Mouse (Mus musculus) liver, embryonic 11.5 days (tissue): ENCODE data around the gene Klk13. TPM values are rescaled to one million over a fixed set of nuclear protein-coding genes. Genes with fewer than 3 reads are reported as not detected.
"Not testable (repeated sequence)": the region's sequence is repeated elsewhere in the genome, so short reads cannot be mapped to it uniquely, and the experiment has no call there.

ENCODE experiments used
- ATAC-seq: fragments of 200-750 bp; cut with Nextera tagmentation; replicated peaks from 2 replicates; pipeline ENCODE4 v1.8.0; 2017; ENCODE audit warnings: moderate number of reproducible peaks, mild to moderate bottlenecking, moderate TSS enrichment, moderate library complexity; ENCODE audit not compliant: low FRiP score
- DNase-seq: peaks from one replicate; pipeline ENCODE4 v3.0.0-alpha.2; 2017; ENCODE audit warnings: low spot score
- H3K27ac ChIP-seq: fragments of 300-500 bp; sonication (generic); 2 replicates; pipeline ENCODE4 v1.5.1; 2014; ENCODE audit warnings: mild to moderate bottlenecking, low read depth, low read length, control low read depth
- H3K27me3 ChIP-seq: fragments of 300-500 bp; sonication (generic); replicated peaks from 2 replicates; pipeline ENCODE4 v1.6.1; 2014; ENCODE audit warnings: low read length, mixed read lengths; ENCODE audit not compliant: control insufficient read depth, insufficient read depth
- H3K36me3 ChIP-seq: fragments of 300-500 bp; sonication (generic); 2 replicates; pipeline ENCODE4 v1.6.1; 2014; ENCODE audit warnings: mild to moderate bottlenecking, low read length, moderate library complexity, mixed read lengths; ENCODE audit not compliant: control insufficient read depth, insufficient read depth
- H3K4me1 ChIP-seq: fragments of 300-500 bp; sonication (generic); replicated peaks from 2 replicates; pipeline ENCODE4 v1.6.1; 2014; ENCODE audit warnings: low read length, mixed read lengths; ENCODE audit not compliant: control insufficient read depth, insufficient read depth
- H3K4me2 ChIP-seq: fragments of 300-500 bp; sonication (generic); 2 replicates; pipeline ENCODE4 v1.6.1; 2014; ENCODE audit warnings: mild to moderate bottlenecking, control low read depth, moderate library complexity
- H3K4me3 ChIP-seq: fragments of 300-500 bp; sonication (generic); 2 replicates; pipeline ENCODE4 v1.5.1; 2014; ENCODE audit warnings: low read depth, low read length, control low read depth
- H3K9ac ChIP-seq: fragments of 300-500 bp; sonication (generic); 2 replicates; pipeline ENCODE4 v1.6.1; 2014; ENCODE audit warnings: low read depth, low read length, control low read depth
- H3K9me3 ChIP-seq: fragments of 300-500 bp; sonication (generic); 2 replicates; pipeline ENCODE4 v1.6.1; 2016; ENCODE audit warnings: low read length, inconsistent platforms, mixed read lengths; ENCODE audit not compliant: control insufficient read depth
- WGBS: fragments of 180-500 bp; shearing (Covaris S2); extraction: QIAGEN DNeasy Blood & Tissue Kit; methylation state at CpG from one replicate; pipeline ENCODE4 v1.1.7; 2014; 5-methylcytosine and 5-hydroxymethylcytosine counted together
- polyA plus RNA-seq: library from polyadenylated mRNA; unstranded; fragments of >200 nt; fragmentation: Nextera tagmentation; extraction: Ambion mirVana; gene quantifications from 2 replicates; pipeline ENCODE4 v1.2.1, GENCODE M21; 2014

Klk13 gene
- polyA plus RNA-seq, 1 experiment from 2014 or later = 0.44 TPM

- DNase-seq (no peak), ATAC-seq (no peak)
- Histone ChIP-seq H3K4me3 (no peak overlapping the region), H3K27me3 (no peaks in the 10 kb centered on the region), H3K27ac (no peak overlapping the region), H3K36me3 (peaks cover 34% of the 10 kb centered on the region), H3K9ac (no peak overlapping the region), H3K4me1 (no peaks in the 10 kb centered on the region), H3K4me2 (no peak overlapping the region), H3K9me3 (no peaks in the 10 kb centered on the region)
These were observed 33.9 kb upstream of the Klk13 start for GRCm38 (mm10) chr7:43678517-43678916.

- ATAC-seq (0 out of 2 replicates have a peak, but pooled peaks have one; percentile 40), DNase-seq (peak; percentile 54)
- H3K27ac ChIP-seq = no peak overlapping the region
- H3K4me1 ChIP-seq = no peaks in the 10 kb centered on the region
- H3K4me3 ChIP-seq = no peak overlapping the region
- H3K27me3 ChIP-seq = no peaks in the 10 kb centered on the region
- H3K36me3 ChIP-seq = peaks cover 20% of the 10 kb centered on the region
- H3K9me3 ChIP-seq = no peaks in the 10 kb centered on the region
- 20% methylated on average over 5 of the region's 5 CpGs for WGBS
- H3K4me2 ChIP-seq = no peak overlapping the region
- H3K9ac ChIP-seq = no peak overlapping the region
These were observed 31.4 kb upstream of the Klk13 start for GRCm38 (mm10) chr7:43680960-43681359.

- H3K9ac ChIP-seq, H3K4me3 ChIP-seq, H3K9me3 ChIP-seq, DNase-seq, H3K4me1 ChIP-seq, H3K4me2 ChIP-seq, H3K27me3 ChIP-seq, H3K27ac ChIP-seq, H3K36me3 ChIP-seq, ATAC-seq: not testable (repeated sequence)
- WGBS = 21% methylated on average over 1 of the region's 1 CpGs
These were observed 29.9 kb upstream of the Klk13 start for GRCm38 (mm10) chr7:43682511-43682910.

GRCm38 (mm10) chr7:43685088-43685487 is 27.3 kb upstream of the Klk13 start:
- no peak overlapping the region for H3K4me3 ChIP-seq
- no peak for DNase-seq
- H3K9ac ChIP-seq = no peak overlapping the region
- no peak for ATAC-seq
- H3K4me1 ChIP-seq = no peaks in the 10 kb centered on the region
- no peak overlapping the region for H3K4me2 ChIP-seq
- 46% methylated on average over 7 of the region's 7 CpGs for WGBS
- H3K27ac ChIP-seq = no peak overlapping the region
- no peaks in the 10 kb centered on the region for H3K27me3 ChIP-seq
- H3K9me3 ChIP-seq = no peaks in the 10 kb centered on the region
- H3K36me3 ChIP-seq = no peaks in the 10 kb centered on the region

- no peak within 1 kb of the TSS for H3K4me3 ChIP-seq
- no peak within 1 kb of the TSS for H3K9ac ChIP-seq
- ATAC-seq = no peak
- H3K9me3 ChIP-seq = no peaks in the 10 kb centered on the region
- H3K4me2 ChIP-seq = no peak within 1 kb of the TSS
- DNase-seq = no peak
- H3K27ac ChIP-seq = no peak within 1 kb of the TSS
- H3K36me3 ChIP-seq = no peaks in the 10 kb centered on the region
- no peaks in the 10 kb centered on the region for H3K27me3 ChIP-seq
- H3K4me1 ChIP-seq = no peaks in the 10 kb centered on the region
These were observed 22.2 kb upstream of the Klk13 start, which contains the start of gene Klk14 for GRCm38 (mm10) chr7:43690118-43690517. Gene Klk14, plus strand, starts transcription at chr7:43690418.

GRCm38 (mm10) chr7:43710031-43710430 is 2.3 kb upstream of the Klk13 start:
- Histone ChIP-seq H3K9ac (no peak overlapping the region), H3K27ac (no peak overlapping the region), H3K9me3 (no peaks in the 10 kb centered on the region), H3K36me3 (no peaks in the 10 kb centered on the region), H3K4me1 (no peaks in the 10 kb centered on the region), H3K27me3 (no peaks in the 10 kb centered on the region), H3K4me3 (no peak overlapping the region), H3K4me2 (no peak overlapping the region)
- 83% methylated on average over 3 of the region's 3 CpGs for WGBS
- no peak for ATAC-seq
- no peak for DNase-seq

GRCm38 (mm10) chr7:43712917-43713316 is 550 bp downstream of the Klk13 start:
- DNase-seq (no peak), ATAC-seq (no peak)
- Histone ChIP-seq H3K4me3 (no peak overlapping the region), H3K4me1 (no peaks in the 10 kb centered on the region), H3K27me3 (no peaks in the 10 kb centered on the region), H3K36me3 (no peaks in the 10 kb centered on the region), H3K9ac (no peak overlapping the region), H3K27ac (no peak overlapping the region), H3K9me3 (no peaks in the 10 kb centered on the region), H3K4me2 (peak overlapping the region; percentile 18; the same call in 1 of the 2 replicates)
- 7% methylated on average over 9 of the region's 9 CpGs for WGBS

GRCm38 (mm10) chr7:43713741-43714351 is 1.5 kb downstream of the Klk13 start:
- H3K4me2 ChIP-seq = peak overlapping the region; percentile 27
- no peak for DNase-seq
- H3K9me3 ChIP-seq = no peaks in the 10 kb centered on the region
- H3K27me3 ChIP-seq = no peaks in the 10 kb centered on the region
- ATAC-seq = no peak
- H3K36me3 ChIP-seq = no peaks in the 10 kb centered on the region
- no peak overlapping the region for H3K27ac ChIP-seq
- WGBS = 13% methylated on average over 17 of the region's 19 CpGs
- no peaks in the 10 kb centered on the region for H3K4me1 ChIP-seq
- no peak overlapping the region for H3K9ac ChIP-seq
- H3K4me3 ChIP-seq = no peak overlapping the region

GRCm38 (mm10) chr7:43747788-43748187 is 35.4 kb downstream of the Klk13 start:
- H3K36me3 ChIP-seq = no peaks in the 10 kb centered on the region
- H3K4me1 ChIP-seq = no peaks in the 10 kb centered on the region
- H3K4me2 ChIP-seq = no peak overlapping the region
- no peak overlapping the region for H3K9ac ChIP-seq
- 39% methylated on average over 1 of the region's 1 CpGs for WGBS
- no peaks in the 10 kb centered on the region for H3K9me3 ChIP-seq
- H3K27ac ChIP-seq = no peak overlapping the region
- no peak overlapping the region for H3K4me3 ChIP-seq
- DNase-seq = no peak
- no peak for ATAC-seq
- no peaks in the 10 kb centered on the region for H3K27me3 ChIP-seq
